Mouse (Mus musculus): ENCODE results near the gene Vkorc1.
A peak's percentile ranks its signal among the peaks of the same experiment; 100 is the strongest.
"Not testable (repeated sequence)": the region's sequence is repeated elsewhere in the genome, so short reads cannot be mapped to it uniquely, and the experiment has no call there.

The Vkorc1 gene

DNA sequence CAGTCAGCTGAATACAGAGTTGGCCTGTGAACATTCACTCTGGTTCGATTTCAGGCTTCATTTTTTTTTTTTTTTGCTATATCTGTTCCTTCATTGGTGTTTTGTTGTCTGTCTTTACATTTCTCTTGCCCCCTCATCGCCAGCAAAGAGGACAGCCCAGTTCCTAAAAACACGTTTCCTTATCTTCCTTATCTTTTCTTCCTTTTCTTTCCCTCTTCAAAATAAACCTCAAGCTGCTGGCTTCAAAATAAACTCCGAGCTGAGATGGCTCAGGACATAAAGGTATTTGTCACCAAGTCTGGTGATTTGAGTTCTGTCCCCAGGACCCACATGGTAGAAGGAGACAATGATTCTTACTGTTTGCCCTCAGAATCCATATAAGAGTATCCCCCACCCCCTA lies 17.5 kb upstream of the Vkorc1 start:
- DNase-seq = no peak

DNA sequence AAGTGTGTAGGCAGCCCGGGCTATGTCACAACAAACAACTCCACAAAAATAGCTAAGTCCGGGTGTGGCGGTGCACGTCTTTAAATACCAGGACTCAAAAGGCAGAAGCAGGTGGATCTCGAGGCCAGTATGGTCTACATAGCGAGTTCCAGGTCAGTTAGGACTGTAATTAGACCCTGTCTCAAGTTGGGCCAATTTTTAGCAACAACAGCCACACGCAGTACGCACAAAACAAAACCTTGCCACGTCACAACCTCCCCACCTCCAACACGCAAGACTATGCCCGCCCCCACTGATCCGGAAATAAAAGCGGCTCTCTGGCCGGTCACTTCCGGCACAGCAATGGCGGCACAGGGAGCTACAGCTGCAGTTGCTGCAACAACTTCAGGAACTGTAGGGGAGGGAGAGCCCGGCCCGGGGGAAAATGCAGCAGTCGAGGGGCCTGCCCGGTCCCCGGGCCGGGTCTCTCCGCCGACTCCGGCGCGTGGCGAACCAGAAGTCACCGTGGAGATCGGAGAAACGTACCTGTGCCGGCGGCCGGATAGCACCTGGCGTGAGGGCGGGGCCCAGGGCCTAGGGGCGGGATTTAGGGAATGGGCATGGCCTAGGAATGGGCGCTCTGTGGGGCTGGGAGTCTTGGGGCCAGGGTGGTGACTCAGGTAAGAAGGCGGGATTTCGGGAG lies 16.9 kb upstream of the Vkorc1 start, which contains the start of gene Kat8:
TSS of gene Kat8 (plus strand) at position 327 of the 682 bp plus-strand sequence.
- peak; percentile 89 for DNase-seq

DNA sequence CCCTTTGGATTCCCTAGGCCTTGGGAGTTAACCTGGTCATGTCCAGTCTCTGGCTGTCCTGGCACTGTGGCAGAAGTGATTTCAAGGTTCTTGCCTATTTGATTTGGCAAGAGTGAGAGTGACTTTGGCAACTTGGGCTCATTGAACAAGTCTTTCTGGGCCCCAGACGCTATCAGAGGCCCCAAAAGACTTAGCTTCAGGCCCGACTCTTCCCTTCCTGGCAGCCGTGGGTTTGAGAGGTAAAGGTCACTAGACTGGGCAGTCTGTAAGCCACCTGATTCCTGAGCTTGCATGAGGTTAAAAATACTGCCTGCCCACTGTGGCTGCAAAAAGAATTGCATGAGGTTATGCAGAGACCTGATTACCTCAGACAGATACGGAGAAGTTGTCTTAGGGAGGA lies 13.2 kb upstream of the Vkorc1 start:
- no peak for DNase-seq

DNA sequence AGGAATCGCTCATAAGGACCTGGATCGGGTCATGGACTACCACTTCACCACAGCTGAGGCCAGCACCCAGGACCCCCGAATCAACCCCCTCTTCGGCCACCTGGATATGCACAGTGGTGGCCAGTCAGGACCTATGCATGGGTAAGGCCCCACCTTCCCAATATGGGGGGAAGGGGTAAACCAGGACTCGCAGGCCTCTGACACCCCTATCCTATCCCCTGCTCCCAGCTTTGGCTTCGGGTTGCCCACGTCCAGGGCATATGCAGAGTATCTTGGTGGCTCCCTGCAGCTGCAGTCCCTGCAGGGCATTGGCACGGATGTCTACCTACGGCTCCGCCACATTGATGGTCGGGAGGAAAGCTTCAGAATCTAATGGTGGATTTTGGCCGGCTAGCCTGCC lies 12.5 kb upstream of the Vkorc1 start:
- no peak for DNase-seq

DNA sequence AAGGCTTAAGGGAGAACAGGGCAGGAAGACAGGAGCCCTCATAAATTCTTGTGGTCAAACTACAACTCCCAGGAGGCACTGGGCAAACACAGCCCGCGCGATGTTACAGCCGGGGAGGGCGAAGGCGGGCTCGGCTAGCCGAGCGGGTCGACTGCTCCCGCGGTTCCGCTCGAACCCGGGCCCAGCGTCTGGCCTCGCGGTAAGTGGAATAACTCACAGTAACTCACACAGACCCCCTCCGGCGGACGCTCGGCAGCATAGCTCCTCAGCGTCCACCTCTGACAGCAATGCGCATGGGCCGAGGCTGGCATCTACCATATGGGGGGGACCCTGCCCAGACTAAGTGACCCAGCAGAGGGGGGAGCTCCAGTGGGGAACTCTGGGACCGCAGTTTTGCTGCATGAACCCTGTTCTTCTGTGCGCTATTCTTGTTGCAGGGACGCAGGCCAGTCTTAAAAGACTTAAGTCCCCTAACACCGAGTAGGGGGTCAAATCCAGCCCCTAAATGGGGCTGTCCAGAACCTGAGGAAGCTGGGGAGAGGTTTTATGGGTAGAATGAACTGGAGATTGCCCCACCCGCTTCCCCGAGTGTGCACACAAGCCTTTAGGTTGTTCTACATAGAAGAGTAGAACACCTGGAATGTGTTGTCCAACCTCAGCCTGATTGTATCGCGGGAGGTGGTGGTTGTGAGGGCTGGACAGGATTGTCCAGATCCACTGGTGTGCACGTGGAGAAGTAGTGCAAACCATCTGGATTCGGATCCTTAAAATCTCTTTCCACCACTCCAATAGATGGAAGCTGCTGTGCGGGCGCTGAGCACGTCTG lies 8.8 kb upstream of the Vkorc1 start, which contains the start of gene Bckdk:
TSS of gene Bckdk (plus strand) at position 112 of the 826 bp plus-strand sequence.
- DNase-seq = peak; percentile 84

DNA sequence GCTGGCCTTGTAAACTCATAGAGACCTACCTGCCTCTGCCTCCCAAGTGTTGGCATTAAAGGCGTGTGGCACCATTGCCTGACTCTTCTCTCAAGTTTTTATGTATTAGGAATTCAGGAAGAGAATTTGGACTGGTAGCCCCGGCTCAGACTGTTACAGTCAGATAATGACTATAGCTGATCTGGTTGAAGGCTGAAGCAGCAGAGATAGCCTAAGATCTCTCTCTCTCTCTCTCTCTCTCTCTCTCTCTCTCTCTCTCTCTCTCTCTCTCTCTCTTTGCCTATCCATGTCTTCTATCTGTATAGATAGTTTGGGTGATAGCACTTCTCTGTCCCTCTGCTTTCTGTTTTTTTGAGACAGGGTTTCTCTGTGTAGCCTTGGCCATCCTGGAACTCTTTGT lies 6.4 kb upstream of the Vkorc1 start:
- no peak for DNase-seq

DNA sequence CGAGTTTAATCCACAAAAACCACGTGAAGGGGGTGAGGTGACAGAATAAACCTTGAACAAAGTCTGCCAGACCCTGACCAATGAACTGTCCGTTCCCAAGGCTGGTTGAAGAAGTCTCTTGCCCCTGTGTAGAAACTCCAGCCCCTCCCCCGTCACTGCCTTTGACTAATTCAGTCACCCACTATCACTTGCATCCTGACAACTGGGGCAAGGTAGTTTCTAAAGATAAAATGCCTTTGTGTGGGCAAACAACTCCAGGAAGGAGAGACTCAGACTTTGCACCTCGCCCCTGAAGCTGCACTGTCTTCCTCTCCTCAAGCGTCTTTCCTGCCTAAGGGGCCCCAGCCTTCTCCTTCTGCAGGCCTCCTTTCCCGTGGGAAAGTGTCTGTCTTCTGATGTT lies 4.6 kb upstream of the Vkorc1 start:
- no peak for DNase-seq

DNA sequence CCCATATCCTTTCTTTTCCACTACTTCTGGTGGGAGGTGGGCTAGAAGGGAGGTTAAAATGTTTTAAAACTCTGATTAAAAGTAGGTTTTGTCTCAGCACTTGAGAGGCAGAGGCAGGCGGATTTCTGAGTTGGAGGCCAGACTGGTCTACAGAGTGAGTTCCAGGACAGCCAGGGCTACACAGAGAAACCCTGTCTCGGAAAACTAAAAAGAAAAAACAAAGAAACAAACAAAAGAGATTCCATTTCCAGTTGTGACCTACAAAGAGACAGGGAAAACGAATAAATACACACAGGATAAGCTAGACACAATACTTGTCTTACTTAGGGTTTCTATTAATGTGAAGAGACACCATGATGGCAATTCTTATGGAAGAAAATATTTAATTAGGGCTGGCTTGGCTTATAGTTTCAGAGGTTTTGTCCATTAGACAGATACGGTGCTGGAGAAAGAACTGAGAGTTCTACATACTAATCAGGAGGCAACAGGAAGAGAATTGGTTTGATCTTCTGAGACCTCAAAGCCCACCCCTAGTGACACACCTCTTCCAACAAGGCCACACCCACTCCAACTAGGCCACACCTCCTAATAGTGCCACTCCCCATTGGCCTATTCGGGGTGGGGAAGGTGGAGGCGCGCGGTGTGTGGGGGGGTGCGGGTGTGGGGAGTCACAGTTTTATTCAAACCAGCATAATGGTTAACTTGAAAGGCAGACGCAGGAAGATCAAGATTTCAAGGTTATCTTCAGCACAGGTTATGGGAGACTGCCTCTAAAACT lies 3.0 kb upstream of the Vkorc1 start:
- DNase-seq = no peak

DNA sequence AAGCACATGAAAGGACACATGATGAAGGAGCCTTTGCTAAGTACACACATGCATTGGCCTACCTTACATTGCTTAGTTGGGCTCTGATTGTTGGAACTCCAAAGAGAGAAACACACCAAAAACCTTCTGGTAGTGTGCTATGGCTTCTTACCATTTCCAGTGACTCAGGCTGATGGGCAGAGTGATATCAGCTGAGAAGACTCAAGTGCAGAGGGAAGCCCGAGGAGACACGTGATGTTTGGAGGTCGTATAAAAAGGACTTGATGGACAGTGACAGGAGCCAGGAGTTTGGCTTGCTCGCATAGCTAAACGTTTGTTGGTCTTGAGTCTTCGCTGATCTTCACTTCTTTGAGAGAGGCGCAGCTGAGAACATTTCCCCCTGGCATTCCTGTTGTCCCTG lies 2.1 kb upstream of the Vkorc1 start:
- DNase-seq = no peak

DNA sequence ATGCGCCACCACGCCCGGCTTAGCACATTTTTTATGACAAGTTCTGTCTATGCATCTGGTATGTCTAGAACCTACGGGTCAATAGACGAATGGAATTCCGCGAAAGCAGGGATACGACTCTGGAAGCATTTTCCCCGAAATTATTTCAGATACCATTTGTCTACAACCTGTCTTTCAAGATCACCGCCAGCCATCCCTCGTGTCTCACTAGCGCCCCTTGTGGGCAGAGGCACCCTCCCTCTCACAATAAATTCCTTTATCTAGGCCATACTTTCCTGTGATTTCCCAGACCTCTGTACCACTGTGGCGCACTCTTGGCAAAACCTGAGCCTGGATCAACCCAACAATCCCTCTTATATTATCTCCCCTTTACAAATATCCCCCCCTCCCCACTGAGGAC lies 967 bp upstream of the Vkorc1 start:
- peak; percentile 28 for DNase-seq

DNA sequence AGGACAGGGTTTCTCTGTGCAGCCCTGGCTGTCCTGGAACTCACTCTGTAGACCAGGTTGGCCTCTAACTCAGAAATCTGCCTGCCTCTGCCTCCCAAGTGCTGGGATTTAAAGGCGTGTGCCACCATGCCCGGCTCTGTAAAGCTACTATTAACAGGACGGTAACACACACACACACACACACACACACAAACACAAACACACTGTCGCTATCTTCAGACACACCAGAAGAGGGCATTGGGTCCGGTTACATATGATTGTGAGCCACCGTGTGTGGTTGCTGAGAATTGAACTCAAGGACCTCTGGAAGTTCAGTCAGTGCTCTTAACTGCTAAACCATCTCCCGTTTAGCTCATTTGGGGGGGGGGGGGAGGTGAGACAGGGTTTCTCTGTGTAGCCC lies 474 bp upstream of the Vkorc1 start:
- not testable (repeated sequence) for DNase-seq

DNA sequence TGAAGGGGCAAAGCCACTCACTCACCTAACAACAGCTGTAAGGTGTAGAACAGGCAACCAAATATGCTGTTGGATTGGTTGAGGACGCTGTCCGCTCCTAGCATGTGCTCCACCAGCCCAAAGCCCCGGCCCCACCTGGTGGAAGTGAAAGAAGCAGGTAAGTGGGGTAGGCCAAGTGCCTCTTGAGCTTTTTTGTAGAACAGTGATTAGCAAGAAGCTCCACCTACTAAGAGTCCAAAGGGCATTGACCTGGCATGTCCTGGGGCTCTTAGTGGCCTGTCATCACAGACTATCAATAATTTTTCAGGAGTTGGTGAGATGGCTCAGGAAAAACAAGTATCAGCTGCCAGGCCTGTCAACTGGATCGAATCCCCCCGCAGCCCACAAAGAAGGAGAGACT lies 937 bp downstream of the Vkorc1 start:
- no peak for DNase-seq

DNA sequence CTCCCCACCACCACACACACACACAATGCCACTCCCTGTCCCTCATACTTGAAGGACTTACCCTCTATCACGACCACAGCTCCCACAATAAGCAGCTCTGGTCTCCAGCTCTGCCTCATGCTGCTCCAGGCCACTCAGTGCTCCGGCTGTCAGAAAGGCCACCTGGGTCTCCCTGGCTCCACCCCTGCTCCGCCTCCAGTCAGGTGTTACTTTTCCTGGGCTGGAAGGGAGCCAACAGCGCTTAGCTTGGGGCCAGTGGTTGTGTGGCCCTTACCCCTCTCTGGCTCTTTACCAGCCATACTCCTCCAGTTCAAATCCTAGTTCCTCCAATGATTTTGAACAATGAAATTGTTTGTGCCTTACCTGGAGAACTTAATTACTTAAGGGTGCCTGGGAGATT lies 4.6 kb downstream of the Vkorc1 start, which contains the start of gene Prss53:
TSS of gene Prss53 (minus strand) at position 173 of the 400 bp plus-strand sequence.
- DNase-seq = no peak

DNA sequence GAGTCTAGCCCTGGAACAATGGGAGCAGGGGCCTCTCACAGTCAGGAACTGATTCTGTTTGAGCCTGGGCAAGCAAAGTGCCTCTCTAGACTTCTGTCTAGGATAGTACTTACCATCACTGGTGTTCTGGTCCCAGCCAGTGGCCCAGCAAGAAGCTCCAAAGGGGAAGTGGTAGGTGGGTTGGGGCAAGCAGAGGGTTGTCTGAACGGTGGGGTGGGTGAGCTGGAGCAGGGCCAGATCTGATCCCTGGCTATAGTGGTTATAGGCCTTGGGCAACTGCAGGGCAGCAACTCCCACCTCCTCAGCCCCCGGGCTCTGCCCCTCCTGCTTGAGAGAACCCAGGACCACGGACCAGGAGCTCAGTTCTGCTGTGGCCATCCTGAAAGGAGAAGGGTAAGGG lies 6.6 kb downstream of the Vkorc1 start:
- no peak for DNase-seq

DNA sequence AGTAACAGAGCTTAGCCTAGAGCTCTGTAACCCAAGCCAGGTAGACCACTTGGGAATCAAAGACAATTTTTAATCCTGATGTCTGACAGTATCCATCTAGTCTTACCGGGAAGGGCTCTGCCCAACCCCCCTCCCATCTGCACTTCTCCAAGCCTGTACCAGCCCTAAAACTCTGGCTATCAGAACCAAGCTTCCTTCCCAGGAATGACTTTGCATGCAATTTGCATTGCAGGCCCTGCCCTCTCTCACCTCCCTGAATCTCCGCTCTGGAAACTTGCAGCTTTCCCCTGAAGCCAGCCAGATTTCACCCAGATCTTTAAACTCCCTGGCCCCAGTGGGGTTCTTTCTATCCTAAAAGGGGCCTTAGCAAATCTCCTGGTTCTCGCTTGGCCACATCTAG lies 7.6 kb downstream of the Vkorc1 start:
- no peak for DNase-seq

DNA sequence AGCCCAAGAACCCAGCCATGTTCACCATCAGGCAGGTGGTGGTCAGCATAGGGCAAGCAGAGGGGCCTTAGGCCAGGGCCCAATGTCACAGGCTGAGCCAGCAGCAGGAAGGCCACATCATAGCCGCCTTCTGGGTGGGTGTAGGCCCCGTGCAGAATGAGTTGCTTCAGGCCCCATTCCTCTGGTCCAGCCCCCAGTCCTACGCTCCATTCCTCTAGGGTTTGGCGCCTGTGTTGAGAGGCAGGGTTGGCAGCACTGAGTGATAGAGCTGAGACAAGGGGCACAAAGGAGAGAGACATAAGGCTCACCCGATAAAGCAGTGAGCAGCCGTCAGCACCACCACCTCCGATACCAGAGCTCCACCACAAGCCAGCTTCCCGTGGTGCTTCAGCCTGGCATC lies 8.2 kb downstream of the Vkorc1 start:
- DNase-seq = no peak

DNA sequence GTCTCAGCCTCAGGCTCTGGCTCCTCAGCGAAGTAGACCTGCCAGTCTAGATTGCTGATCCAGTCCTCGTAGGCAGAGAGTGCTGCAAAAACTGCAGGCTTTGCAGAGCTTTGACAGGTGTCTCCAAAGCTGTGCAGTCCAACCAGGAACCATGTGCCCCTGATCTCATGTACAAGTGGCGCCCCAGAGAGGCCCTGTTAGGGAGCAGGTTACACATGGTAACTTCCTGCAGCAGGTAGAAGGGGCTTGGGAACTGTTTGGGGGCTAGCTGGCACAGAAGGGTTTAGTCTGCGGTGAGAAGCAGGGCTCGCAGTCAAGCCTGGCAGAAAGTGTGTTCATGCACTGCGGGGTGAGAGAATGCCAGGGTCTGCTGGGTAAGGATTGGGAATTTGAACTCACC lies 8.9 kb downstream of the Vkorc1 start:
- DNase-seq = no peak

DNA sequence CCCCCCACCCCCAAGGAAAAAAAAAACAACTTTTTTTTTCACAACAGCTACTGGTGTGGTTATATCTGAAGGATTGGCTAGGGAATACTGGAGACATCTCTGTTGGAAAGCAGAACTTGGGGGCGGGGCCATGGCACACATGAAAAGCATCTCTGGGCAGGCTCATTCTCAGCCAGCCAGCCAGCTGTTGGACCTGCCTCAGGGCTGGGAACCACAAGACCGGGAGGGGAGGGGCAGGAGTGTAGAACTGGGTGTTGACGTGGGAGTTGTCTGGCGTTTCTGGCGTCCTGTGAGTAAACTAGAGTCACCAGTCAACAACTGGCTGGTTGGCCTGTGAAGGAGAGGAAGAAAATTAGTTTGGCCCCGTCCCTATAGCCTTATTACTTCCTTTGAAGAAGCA lies 9.5 kb downstream of the Vkorc1 start:
- no peak for DNase-seq

DNA sequence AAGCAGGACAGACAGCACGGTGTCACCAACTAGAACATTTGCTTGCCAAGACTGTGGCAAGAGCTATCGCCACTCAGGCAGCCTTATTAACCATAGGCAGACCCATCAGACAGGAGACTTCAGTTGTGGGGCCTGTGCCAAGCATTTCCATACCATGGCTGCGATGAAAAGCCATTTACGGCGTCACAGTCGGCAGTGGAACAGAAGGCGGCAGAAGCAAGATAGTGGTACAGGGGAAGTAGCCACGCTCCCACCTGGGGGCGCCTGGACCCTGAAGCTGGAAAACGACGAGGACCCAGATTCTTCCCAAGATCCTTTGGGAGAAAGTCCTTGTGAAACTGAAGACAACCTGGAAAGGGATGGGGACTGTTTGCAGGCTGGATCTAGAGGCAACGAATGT lies 15.0 kb downstream of the Vkorc1 start:
- DNase-seq = no peak

DNA sequence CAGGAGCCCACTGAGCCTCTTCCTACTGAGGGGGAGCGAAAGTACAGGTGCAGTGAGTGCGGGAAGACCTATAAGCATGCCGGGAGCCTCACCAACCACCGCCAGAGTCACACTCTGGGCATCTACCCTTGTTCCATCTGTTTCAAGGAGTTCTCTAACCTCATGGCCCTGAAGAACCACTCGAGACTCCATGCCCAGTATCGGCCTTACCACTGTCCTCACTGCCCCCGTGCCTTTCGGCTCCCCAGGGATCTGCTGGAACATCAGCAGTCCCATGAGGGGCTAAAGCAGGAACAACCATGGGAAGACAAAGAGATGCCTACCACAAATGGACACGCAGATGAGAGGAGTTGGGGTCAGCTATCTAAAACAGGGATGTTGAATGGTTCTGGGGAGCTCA lies 16.1 kb downstream of the Vkorc1 start:
- DNase-seq = no peak

DNA sequence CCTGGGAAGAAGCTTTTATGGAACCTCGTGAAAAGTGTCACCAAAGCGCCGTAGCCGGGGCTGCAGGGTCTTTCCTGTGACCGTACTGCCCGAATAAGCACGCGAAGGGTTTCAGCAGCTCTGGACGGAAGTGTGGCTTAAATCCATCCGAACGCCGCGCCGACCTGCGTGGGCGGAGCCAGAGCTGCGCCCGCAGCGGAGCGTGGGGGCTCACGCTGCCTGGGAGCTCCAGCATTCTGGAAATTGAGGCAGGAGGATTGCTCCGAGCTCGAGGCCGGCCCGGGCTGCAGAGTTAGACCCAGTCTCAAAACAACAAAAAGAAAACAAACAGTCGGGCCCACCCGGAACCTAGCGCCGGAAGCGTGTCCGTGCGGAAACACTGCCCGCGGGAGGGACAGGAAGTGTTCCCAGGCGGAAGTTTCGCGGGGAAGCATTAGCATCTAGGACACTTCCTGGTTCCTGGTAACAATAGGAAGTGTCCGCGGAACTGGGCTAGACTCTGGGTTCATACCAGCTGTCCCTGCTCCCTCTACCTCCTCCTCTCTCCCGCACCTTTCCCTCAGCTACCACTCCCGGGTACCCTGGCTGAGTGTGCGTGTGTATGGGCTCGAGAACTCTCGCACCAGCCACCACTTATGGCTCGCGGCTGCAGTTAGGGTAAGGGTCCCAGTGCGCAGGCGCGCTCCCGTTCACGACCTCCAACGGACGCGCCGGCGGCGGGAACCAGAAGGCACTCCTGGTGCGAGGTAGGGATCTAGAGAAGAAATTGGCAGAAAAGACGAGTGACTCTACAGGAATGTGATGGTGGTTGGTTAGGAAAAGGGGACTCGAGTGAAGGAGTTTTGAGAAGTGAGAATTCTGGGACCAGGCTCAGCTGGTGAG lies 18.7 kb downstream of the Vkorc1 start, which contains the start of gene Zfp668:
TSS of gene Zfp668 (minus strand) at position 362 of the 882 bp plus-strand sequence.
- peak; percentile 89 for DNase-seq

DNA sequence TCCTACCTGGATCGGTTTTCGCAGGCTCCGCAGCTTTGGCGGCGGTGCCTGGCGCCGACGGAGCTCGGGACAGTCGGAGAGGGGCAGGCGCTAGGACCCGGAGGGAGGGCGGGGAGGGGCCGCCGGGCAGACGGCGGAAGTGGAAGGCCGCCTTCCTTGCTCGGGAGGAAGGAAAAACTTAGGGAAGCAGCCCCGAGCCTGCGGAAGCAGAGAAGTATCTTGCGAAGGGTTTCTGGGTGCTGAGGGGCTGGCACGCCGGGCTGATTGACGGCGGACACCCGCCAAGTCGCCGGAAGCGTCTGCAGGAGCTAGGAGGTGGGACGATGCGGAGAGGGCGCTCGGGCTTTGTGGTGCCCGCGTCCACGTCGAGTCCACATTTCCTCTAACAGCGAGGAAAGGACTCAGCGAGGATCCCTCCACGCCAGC lies 19.4 kb downstream of the Vkorc1 start, which contains the start of gene Zfp646:
TSS of gene Zfp646 (plus strand) at position 181 of the 426 bp plus-strand sequence.
- no peak for DNase-seq
